Mouse (Mus musculus): ENCODE data around the gene Isl1. TPM values are rescaled to one million over a fixed set of nuclear protein-coding genes. Genes with fewer than 3 reads are reported as not detected.

Gene Isl1
- polyA plus RNA-seq, 1 experiment: 0.27 TPM

- Histone ChIP-seq H3K4me1 (ENCODE audit: control insufficient read depth, insufficient read depth, low read length) (peaks cover 14% of the 10 kb centered on the region), H3K27me3 (ENCODE audit: control insufficient read depth, insufficient read depth, low read length) (0 out of 2 replicates have a peak, but pooled peaks cover under 1% of the 10 kb centered on the region), H3K36me3 (ENCODE audit: control insufficient read depth, insufficient read depth, low read length) (no peaks in the 10 kb centered on the region), H3K4me3 (ENCODE audit: control insufficient read depth, low read depth, low read length) (peak overlapping the region; percentile 62), H3K27ac (ENCODE audit: control insufficient read depth, insufficient read depth, low read depth, low read length) (no peak overlapping the region)
- TF ChIP-seq CTCF (IDR thresholded peaks at IDR 0.05; ENCODE audit: control insufficient read depth, insufficient read depth, insufficient replicate concordance, low read depth, low read length) (no peak), POLR2A (IDR thresholded peaks at IDR 0.05; ENCODE audit: control insufficient read depth, low read depth, low read length) (no peak)
Observed at GRCm38 (mm10) chr13:116308933-116309583, 431 bp downstream of the Isl1 start.

DNA sequence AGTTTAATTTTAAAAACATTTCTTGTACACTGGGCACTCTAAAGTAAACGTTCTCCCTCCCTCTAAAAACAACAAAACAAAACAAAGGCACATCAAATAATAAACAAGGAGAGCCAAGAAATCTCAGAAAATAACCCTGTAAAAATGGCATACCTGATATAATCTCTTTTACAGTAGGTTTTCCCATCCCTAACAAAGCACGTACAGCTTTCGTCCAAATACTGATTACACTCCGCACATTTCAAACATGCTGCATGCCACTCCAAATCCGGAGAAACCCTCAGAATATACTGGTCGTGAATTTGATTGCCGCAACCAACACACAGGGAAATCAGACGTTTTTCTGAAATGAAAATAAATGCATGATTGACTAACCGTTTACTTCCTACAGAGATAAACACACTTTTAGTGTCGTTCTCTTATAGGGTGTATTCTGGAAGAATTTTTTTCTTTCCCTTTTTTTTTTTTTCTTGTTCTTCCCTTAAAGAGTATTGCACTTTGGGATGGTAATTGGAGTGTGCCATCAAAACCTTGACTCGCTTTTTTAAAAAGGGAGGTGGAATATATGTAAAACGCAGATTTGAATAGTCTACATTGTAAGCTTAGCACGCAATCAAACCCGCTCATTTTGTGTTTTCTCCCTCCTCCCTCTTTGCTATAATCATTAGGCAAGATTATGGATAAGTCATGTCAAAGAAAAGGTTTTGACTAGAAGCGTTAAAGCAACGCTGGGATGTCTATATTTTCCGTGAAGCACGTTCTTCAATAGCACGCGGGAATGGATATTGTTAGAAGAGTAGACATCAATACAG, 1.2 kb downstream of the Isl1 start:
- Histone ChIP-seq H3K4me1 (ENCODE audit: control insufficient read depth, insufficient read depth, low read length) (peaks cover 12% of the 10 kb centered on the region), H3K4me3 (ENCODE audit: control insufficient read depth, low read depth, low read length) (no peak overlapping the region), H3K36me3 (ENCODE audit: control insufficient read depth, insufficient read depth, low read length) (no peaks in the 10 kb centered on the region), H3K27ac (ENCODE audit: control insufficient read depth, insufficient read depth, low read depth, low read length) (no peak overlapping the region), H3K27me3 (ENCODE audit: control insufficient read depth, insufficient read depth, low read length) (no peaks in the 10 kb centered on the region)
- no peak for TF ChIP-seq POLR2A (IDR thresholded peaks at IDR 0.05; ENCODE audit: control insufficient read depth, low read depth, low read length)
- no peak for TF ChIP-seq CTCF (IDR thresholded peaks at IDR 0.05; ENCODE audit: control insufficient read depth, insufficient read depth, insufficient replicate concordance, low read depth, low read length)

DNA sequence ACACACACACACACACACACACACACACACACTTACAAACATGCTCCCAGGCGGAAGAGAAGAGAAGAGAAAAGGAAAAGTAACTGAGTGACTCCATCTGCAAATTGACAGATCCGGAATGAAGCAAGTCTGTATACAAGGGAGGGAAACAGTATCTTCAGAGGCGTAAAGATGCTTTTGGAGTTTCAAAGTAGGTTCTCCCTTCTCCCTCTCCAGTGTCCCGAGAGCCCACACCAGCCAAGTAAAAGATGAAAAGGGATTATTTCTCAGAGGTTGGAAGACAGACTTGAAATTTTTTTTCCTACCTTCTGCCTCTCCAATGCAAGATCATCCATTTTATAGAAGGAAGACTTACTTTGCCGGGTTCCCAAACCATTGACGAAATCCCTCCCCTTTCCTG, 2.9 kb downstream of the Isl1 start:
- Histone ChIP-seq H3K4me3 (ENCODE audit: control insufficient read depth, low read depth, low read length) (no peak overlapping the region), H3K4me1 (ENCODE audit: control insufficient read depth, insufficient read depth, low read length) (peaks cover 12% of the 10 kb centered on the region), H3K36me3 (ENCODE audit: control insufficient read depth, insufficient read depth, low read length) (no peaks in the 10 kb centered on the region), H3K27me3 (ENCODE audit: control insufficient read depth, insufficient read depth, low read length) (no peaks in the 10 kb centered on the region), H3K27ac (ENCODE audit: control insufficient read depth, insufficient read depth, low read depth, low read length) (no peak overlapping the region)
- TF ChIP-seq POLR2A (IDR thresholded peaks at IDR 0.05; ENCODE audit: control insufficient read depth, low read depth, low read length) (no peak), CTCF (IDR thresholded peaks at IDR 0.05; ENCODE audit: control insufficient read depth, insufficient read depth, insufficient replicate concordance, low read depth, low read length) (no peak)

GRCm38 (mm10) chr13:116305721-116306120, 3.8 kb downstream of the Isl1 start:
- no peak overlapping the region for H3K4me3 ChIP-seq (ENCODE audit: control insufficient read depth, low read depth, low read length)
- no peaks in the 10 kb centered on the region for H3K27me3 ChIP-seq (ENCODE audit: control insufficient read depth, insufficient read depth, low read length)
- H3K27ac ChIP-seq (ENCODE audit: control insufficient read depth, insufficient read depth, low read depth, low read length): no peak overlapping the region
- peaks cover 12% of the 10 kb centered on the region for H3K4me1 ChIP-seq (ENCODE audit: control insufficient read depth, insufficient read depth, low read length)
- no peak for TF ChIP-seq CTCF (IDR thresholded peaks at IDR 0.05; ENCODE audit: control insufficient read depth, insufficient read depth, insufficient replicate concordance, low read depth, low read length)
- no peak for TF ChIP-seq POLR2A (IDR thresholded peaks at IDR 0.05; ENCODE audit: control insufficient read depth, low read depth, low read length)
- no peaks in the 10 kb centered on the region for H3K36me3 ChIP-seq (ENCODE audit: control insufficient read depth, insufficient read depth, low read length)

GRCm38 (mm10) chr13:116304713-116305470, 4.6 kb downstream of the Isl1 start:
- H3K27me3 ChIP-seq (ENCODE audit: control insufficient read depth, insufficient read depth, low read length): no peaks in the 10 kb centered on the region
- no peaks in the 10 kb centered on the region for H3K36me3 ChIP-seq (ENCODE audit: control insufficient read depth, insufficient read depth, low read length)
- no peak overlapping the region for H3K27ac ChIP-seq (ENCODE audit: control insufficient read depth, insufficient read depth, low read depth, low read length)
- peaks cover 7% of the 10 kb centered on the region for H3K4me1 ChIP-seq (ENCODE audit: control insufficient read depth, insufficient read depth, low read length)
- no peak overlapping the region for H3K4me3 ChIP-seq (ENCODE audit: control insufficient read depth, low read depth, low read length)
- TF ChIP-seq CTCF (IDR thresholded peaks at IDR 0.05; ENCODE audit: control insufficient read depth, insufficient read depth, insufficient replicate concordance, low read depth, low read length) (no peak), POLR2A (IDR thresholded peaks at IDR 0.05; ENCODE audit: control insufficient read depth, low read depth, low read length) (no peak)

- no peaks in the 10 kb centered on the region for H3K27me3 ChIP-seq (ENCODE audit: control insufficient read depth, insufficient read depth, low read length)
- H3K36me3 ChIP-seq (ENCODE audit: control insufficient read depth, insufficient read depth, low read length): no peaks in the 10 kb centered on the region
- no peaks in the 10 kb centered on the region; the same call in 1 of the 2 replicates for H3K4me1 ChIP-seq (ENCODE audit: control insufficient read depth, insufficient read depth, low read length)
- H3K4me3 ChIP-seq (ENCODE audit: control insufficient read depth, low read depth, low read length): no peak overlapping the region
- TF ChIP-seq CTCF (IDR thresholded peaks at IDR 0.05; ENCODE audit: control insufficient read depth, insufficient read depth, insufficient replicate concordance, low read depth, low read length) (no peak), POLR2A (IDR thresholded peaks at IDR 0.05; ENCODE audit: control insufficient read depth, low read depth, low read length) (no peak)
- no peak overlapping the region for H3K27ac ChIP-seq (ENCODE audit: control insufficient read depth, insufficient read depth, low read depth, low read length)
Observed at GRCm38 (mm10) chr13:116303766-116304165, 5.7 kb downstream of the Isl1 start.

- TF ChIP-seq CTCF (IDR thresholded peaks at IDR 0.05; ENCODE audit: control insufficient read depth, insufficient read depth, insufficient replicate concordance, low read depth, low read length) (no peak), POLR2A (IDR thresholded peaks at IDR 0.05; ENCODE audit: control insufficient read depth, low read depth, low read length) (no peak)
- no peak overlapping the region for H3K4me3 ChIP-seq (ENCODE audit: control insufficient read depth, low read depth, low read length)
- no peaks in the 10 kb centered on the region for H3K36me3 ChIP-seq (ENCODE audit: control insufficient read depth, insufficient read depth, low read length)
- no peak overlapping the region for H3K27ac ChIP-seq (ENCODE audit: control insufficient read depth, insufficient read depth, low read depth, low read length)
- no peaks in the 10 kb centered on the region; the same call in 1 of the 2 replicates for H3K4me1 ChIP-seq (ENCODE audit: control insufficient read depth, insufficient read depth, low read length)
- no peaks in the 10 kb centered on the region for H3K27me3 ChIP-seq (ENCODE audit: control insufficient read depth, insufficient read depth, low read length)
Observed at GRCm38 (mm10) chr13:116302861-116303260, 6.6 kb downstream of the Isl1 start.
